Mouse (Mus musculus) adrenal gland, postnatal 4 days (tissue): Measurements from ENCODE around the gene Grip2. TPM values are rescaled to one million over a fixed set of nuclear protein-coding genes. Genes with fewer than 3 reads are reported as not detected.
A peak's percentile ranks its signal among the peaks of the same experiment; 100 is the strongest.

Source experiments
- DNase-seq, 2 experiments: peaks; one replicate each; pipeline ENCODE4 v3.0.0; 2021 to 2022; ENCODE audit warnings: low spot score in 2 of 2, mixed read lengths in 2 of 2
- long read RNA-seq, 2 experiments: library from polyadenylated mRNA; stranded (forward); transcript quantifications; one replicate each; pipeline ENCODE4 v2.0.0; 2021
- total RNA-seq, 2 experiments: library from RNA; stranded (reverse); gene quantifications; 2 replicates each; pipeline ENCODE4 v1.2.3; 2021

Grip2 gene
- total RNA-seq = 1 to 10 TPM; 2.1 to 2.8 TPM
- long read RNA-seq, experiment 1, partial matches to known transcripts = 1 of 3 reads
- long read RNA-seq, experiment 1, other reads (novel, unspliced or antisense) = 2 of 3 reads
- long read RNA-seq, experiment 2 = 0 reads

DNA sequence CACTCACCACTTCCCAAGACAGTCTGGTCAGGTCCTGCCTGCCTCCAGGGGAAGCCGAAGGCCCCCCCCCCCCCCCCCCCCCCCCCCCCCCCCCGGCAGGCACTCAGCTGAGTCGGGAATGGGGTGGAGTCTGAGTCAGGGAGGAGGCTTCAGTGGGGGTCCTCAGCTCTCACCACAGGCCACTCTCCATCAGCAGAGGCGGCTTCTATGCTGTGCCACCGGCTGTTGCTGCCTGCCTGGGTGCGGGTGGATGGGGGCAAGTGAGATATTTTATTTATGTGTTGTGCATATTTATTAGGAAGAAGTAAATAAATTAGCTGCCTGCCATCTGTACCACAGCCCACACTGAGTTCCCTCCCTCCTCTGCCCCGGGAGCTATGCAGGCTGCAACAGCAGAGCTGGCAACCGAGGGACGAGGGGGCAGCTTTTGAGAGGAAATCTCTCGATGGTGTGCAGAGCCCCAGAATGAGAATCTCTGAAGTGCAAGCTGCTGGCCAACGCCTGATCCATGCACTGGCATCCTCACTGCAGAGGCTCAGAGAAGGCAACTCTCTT, at the start of gene Grip2:
Gene Grip2, minus strand, starts transcription at position 235 of the 555 bp plus-strand sequence.
- no peak for DNase-seq

DNA sequence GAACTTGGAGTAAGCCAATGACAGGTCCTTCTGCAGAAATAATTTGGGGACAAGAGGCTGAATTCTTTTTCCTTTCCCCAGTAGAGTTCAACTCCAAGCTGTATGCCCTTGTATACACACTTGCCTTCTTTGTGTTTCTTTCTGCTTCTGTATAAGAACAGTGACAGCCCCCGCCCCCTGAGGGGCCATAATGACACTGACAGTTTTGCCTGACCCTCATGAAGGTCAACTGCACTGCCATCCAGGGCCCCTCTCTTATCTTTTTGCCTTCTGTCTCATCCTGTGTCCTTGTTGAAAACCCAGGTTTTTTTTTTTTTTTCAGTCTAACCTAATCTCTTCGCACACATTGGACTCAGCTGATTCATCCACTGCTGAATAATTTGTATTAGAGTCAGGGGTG, 45.7 kb upstream of the Grip2 start:
- DNase-seq = no peak

DNA sequence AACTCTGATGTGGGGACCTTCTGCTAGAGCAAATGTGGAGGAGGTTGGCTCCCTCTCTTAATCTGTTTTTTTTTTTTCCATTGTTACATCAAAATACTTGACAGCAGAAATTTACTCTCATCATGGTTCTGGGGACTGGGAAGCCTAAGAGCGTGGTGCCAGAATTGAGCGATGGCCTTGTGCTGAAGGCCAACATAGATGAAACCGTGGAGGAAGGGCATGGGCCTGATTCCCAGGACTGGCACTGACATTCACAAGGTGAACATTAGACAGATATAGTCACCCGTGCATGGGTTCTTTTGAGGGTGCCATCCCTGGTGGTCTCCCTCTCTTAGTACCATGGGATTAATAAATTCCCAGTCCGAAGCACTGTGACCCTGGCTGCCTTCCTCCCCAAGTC, 41.0 kb upstream of the Grip2 start:
- no peak for DNase-seq

DNA sequence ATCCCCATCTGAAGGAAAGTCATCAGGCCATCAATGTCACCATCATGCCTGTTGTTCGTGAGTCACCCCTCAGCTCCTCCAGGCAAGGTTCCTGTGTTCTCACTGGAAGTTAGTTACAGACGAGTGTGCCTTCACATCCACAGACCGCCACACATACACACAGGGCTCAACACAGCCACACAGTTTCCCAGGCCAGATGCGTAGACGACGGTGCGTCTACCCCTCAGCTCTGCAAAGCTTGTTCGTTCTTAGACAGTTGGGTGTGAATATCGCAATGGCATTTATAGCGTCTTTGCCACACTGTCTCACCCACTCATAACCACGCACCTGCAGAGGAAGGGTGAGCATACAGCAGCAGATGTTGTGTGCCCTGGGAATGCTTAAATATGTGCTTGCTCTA, 38.6 kb upstream of the Grip2 start:
- DNase-seq = no peak

DNA sequence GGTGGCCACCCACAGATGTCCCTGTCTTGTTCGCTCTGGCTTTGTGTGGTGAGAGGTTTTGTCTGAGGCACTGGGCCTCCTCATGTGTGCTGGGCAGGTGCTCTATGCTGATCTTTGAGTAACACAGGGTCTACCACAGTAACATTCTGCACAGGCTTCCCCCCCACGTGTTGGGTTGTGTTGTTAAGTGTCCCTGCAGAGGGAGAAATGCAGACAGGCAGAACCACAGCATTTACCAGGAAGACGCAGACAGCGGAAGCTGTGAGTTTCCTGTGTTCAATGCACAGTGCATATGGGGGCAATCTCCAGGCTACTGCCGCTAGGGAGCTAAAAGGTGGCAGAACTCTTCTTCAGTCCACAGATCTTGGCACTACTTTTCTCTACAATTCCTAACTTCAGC, 37.5 kb upstream of the Grip2 start:
- DNase-seq = no peak

DNA sequence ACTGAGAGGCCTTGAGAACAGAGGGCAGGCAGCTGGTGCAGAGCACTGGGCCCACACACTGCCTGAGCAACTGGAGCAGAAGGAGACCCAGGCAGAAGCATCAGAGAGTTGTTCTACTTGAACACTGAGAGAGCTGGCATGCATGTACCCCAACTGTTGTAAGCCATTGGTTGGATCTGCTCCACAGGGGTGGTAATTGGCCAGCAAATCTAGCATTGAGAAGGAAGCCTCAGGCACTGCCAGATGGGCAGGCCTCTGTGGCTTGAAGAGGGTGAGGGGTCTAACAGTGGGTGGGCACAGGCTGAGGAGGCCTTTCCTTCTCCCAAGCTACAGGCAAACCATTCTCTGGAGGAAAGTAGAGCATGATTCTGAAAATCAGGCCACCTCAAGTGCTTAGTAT, 35.8 kb upstream of the Grip2 start:
- no peak for DNase-seq

DNA sequence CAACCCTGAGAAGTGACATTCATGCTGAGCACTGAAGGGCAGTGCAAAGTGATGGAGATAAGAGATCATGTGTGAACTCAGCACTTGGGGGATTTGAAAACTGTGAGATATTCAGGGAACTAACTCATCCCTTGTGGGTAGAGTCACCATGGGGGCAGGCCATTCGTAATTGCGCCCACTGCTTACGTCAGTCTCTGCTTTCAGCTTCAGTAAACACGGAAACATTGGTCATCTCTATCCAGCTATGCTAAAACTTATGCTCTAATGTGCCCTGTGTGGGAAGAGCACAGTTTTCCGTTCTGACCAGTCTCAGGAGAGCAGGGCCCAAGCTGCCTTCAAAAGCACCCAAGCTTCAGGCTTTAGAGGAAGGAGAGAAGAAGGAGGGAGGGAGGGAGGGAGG, 31.3 kb upstream of the Grip2 start:
- DNase-seq = no peak

DNA sequence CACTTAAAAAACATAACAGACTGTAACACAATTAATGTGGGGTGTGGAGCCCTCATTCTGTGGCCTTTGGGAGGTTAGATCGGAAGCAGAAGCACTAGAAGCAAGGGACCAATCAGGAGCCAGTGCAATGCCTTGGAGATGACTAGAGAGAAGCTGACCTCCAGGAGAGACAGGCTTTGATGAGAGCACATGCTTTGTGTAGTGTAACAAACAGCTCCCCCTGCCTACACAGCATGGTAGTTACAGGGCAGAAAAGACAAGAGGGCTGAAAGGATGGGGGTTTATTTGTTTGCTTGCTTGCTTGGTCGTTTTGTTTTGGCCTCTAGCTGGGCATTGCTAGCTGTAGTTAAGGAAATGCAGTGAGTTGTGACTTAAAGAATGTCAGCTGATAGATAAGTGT, 25.5 kb upstream of the Grip2 start:
- no peak for DNase-seq

DNA sequence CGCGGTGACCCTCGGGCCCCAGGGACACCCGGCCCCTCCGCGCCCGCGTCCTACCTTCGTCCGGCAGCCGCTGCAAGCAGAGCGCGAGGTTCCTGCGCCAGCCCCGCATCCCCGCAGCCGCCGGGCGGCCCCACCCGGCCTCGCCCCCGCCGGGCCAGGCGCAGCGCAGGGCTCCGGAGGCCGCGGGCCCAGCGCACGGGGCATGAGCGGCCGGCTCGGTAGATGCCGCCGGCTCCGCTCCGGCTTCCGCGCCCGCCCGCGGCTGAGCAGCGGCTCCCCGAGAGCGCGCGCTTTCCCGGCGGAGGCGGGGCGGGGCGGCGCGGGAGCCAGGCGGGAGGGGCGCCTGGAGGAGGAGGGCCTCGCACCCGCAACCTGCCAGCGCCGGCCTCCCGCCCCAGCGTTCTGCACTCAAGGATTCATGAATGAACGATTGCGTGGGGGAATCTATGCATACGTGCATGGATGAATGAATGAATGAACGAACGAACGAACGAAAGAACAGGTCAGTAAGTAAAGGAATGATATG, 16.6 kb upstream of the Grip2 start:
- no peak for DNase-seq

DNA sequence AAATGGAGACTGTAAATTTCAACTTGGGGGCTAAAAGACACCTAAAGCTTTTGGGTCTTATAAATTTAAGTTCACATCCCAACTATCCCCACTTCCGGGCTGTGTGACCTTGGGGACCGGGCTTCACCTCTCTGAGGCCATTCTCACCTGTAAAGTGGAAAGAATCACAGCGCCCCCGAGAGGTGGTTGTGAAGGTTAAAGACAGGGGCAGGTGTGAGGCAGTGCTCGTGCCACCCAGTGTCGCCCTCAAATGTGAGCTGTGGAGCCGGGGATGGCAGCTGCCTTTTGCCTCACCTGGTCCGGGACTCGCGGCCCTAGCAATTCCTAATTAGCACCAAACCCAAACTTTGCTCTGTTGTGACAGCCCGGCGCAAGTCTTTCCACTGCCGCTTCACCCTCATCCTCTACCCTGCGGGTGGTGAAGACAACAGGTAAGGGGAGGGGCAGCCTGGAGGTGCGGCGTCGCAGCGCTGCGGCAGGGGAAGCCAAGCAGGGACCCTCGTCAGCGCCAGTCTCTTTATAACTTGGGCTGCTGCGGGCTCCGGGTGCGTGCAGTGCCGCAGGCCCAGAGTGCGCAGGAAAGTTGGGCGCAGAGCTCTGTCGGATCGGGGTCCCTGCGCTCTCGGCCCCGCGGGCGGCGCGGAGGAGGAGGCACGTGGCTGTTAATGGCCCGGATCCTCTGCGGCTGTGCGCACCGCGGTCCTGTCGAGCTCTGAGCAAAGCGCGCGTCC, 16.0 kb upstream of the Grip2 start:
- no peak for DNase-seq

DNA sequence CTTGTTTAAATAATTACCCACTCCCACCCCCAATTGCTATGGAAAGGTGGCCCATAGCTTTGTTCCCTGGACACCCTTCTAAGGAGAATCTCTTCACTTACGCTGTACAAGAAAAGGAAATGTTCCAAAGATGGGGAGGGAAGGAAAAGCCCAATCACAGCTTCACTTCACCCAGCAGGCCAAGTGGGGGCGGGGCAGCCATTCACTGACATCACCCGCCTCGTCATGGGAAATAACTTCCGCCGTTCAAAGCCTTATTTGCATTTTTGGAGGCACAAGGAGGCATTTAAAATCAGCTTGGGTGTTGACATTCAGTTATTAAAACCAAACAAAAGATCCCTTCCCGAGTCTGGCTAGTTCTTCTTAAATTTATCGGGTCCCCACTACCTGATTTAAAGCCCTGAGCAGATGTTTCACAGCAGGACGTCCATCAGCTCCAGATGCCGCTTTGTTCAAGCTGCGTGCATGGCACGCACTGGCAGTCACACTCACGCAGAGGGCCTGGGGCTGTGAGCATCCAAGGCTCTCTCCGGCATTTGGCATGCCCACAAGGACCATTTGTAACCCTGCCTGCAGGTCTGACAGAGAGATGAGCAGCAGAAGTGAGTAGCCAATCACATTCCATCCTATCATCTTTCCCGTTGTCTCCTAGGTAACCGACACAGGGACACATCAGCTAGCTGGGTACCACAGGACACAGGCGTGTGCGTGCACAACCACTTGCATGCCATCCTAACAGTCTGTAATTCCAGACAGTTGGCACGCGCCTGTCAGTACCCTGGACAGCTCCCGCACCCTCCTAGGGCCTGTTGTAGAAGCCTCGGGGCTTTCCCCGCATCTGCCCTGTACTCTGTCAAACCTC, 12.2 kb upstream of the Grip2 start:
- peak; percentile 57 to 61 for DNase-seq

DNA sequence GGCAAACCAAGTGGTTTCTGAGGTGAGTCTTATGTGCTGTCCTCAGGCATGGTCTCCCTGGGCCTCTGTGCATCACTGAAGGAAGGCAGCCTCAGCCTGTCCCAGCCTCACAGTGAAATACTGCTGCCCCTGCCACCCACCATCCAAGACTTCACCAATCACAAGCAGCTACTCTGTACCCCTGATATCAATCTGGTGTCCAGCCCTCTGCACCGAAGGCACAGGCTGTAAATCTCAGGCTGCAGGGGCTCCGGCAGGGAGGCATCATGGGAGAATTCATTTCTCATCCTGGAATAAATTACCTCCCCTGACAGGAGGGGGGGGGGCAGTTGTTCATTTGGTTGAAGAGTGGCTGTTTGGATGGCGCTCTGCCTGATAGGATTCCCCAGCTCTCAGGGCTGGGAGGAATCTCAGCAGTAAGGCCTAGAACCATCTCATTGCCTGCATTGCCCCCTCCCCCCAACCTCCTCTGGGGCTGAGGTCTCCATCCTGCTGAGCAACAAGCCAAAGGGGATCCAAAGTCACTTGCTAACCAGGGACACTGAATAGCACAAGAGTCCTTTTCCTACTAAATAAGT, 5.9 kb upstream of the Grip2 start:
- no peak for DNase-seq

DNA sequence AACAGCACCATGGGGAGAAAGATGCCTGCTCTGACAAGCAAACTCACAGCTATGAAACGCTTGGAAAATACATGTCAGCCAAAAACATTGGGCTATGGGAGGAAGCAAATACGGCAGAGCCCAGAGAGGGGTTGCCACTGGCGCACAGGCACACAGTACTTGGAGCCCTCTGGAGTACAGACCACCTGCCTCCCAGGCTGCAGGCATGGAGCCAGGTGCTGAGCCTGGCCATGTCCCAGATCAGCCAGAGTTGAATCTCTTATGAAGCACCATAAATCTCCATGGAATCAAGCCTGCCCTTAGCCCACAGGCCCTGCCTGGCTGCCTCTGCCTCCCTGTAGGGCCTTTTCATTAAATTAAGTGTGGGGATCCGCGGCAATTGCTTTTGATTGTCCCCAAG, 876 bp upstream of the Grip2 start:
- no peak for DNase-seq

DNA sequence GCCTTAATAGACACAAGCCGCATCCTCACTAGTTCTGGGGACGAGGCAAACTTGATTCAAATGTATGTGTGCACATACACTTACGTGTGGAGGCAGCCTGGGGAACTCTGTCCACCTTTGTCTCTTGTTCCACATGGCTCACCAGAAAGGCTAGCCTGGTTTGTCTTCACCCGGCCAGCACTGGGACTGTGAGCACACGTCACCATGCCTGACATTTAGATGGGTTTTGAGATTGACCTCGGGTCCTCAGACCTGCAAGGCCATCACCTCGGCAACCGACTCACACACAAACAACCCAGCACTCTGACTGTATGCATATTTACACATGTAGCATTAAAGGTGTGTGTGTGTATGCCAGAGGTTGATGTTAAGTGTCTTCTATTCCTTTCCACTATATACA, 8.8 kb downstream of the Grip2 start:
- DNase-seq = no peak

DNA sequence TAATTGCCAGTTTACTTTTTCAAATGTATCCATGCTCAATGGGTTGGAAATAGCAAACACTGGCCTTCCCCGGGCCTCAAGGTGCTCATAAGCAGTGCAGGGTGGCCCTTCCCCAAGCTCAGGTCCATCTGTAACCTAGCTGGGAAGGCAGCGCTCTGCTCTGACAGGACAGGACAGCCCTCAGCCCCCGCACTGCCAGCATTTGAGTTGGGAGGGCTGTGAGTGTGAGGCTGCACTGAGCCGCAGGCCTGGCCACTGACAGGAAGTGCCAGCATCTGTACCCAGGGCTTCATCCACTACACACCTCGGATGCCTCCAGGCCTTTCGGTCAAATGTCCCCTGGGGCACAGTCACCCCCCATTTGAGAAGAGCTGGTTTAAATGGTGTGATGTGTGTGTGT, 11.1 kb downstream of the Grip2 start:
- no peak for DNase-seq

DNA sequence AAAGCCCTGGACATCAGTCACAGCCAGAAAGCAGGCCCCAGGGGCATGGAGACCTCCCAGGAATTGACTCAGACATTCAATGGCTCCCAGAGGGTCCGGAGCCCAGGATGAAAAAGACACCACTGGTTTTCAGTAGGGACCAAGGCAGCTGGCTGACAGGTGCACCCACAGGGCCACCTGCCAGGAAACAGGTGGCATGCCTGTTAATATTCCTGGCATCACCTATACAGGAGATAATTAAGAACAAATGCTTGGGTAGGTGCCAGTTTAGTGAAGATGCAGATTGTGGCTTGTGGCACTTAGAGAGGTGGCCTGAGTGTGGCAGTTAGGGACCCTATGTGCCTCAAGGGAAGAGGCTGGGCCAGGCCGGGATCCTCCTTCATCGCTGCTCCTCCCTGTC, 13.4 kb downstream of the Grip2 start:
- no peak for DNase-seq

DNA sequence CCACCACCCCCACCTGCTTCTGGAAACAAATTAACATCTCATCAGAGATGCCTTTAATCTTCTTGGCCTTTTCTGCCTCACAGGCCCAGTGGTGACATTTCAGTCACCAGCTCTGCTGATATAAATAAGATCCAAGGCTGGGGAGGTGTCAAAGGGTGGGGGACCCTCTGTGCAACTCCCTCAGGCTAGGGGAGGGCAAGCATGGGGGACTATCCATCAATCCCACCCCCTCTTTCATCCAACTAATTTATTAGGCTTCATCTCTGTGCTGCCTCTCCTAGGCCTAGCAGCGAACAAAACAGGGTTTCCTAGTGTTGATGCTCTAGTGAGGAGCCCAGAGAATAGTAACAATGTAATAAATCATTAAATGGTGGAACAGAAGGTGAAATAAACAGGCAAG, 17.0 kb downstream of the Grip2 start:
- no peak for DNase-seq

DNA sequence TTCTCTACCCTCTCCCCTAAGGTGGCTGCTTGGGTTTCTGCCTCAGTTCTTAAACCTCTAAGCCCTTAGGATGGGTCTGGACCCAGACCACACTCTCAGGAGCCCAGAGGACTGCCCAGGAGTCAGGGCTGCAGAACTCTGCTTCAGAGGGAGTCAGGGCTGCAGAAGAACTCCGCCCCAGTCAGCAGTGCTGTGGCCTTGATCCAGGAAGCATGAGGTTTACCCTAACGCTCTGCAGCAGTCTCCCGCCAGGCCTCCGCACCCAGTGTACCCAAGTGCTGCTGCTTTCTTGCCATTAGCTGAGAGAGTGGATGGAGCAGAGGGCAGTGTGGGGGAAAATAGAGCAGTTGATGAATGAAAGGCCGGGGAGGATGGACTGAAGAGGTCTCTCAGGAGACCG, 19.0 kb downstream of the Grip2 start:
- DNase-seq = no peak

DNA sequence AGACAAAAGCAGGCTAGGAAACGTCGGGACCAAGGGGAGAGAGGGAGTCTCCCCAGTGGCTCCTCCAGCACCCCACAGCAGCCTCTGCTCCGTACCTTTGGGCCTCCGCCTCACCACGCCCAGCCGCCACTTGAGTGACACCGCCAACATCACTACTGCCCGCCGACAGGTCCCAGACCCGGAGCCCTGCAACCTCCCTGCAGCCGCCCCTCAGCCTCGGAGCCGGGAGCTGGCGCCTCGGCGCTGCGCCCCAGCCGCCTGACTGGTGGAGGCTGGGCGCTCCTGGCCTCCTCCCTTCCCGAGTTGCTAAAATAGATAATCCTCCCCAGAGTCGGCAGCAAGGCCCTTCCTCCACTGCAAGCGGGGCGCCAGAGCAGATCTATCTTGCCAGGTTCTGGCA, 19.9 kb downstream of the Grip2 start:
- no peak for DNase-seq

DNA sequence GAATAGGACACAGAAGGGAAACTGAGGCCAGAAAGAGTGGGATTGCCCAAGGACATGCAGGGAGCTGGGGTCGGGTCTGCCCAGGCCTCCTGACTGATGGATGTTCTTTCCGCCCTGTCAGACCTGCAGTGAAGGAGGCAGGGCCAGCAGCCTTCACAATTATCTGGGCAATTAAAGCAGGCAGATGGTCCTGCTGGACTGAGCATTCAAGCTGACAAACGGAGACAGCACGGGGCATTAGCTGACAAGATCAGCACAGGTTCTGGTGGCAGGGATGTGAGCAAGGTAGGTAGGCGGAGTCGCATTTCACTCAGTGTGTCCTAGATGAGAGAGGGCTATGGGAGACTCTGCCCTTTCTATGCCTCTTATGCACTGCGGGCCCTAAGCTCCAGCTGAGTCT, 22.9 kb downstream of the Grip2 start:
- no peak for DNase-seq

DNA sequence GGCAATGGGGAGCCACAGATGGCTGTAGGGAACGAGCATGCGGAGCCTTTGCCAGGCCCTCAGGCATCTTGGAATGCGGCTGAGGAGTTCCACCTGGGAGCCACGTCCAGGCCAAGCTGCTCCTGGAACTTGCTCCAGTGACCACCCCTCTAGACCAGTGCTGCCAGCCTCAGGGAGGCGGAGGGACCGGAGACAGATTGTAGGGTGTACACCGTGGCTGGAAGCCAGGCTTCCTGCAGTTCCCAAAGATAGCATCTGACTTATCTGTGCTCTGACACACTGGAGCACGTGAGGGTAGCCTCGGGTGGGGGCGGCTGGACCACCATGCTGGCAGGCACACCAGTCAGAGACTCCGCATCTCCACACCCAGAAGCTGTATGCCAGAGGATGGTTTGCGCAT, 28.6 kb downstream of the Grip2 start:
- DNase-seq = no peak

DNA sequence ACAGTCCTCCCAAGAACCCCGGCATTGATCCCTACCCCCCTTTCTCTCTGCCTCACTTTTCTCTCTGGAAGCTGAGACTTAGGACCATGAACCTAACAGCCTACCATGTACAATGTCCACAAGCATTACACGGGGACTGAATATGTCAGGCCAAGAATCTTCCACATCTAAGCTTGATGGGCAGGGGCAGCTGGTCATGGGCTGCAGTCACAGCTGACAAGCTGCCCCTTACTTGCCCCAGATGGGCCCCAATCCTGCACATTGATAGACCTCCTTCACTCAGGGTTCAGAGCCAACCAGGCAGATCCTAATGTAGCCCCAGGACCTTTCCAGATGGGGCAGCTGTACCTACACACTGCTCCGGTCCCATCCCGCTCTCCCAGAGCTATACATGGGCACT, 30.3 kb downstream of the Grip2 start:
- no peak for DNase-seq
